Mouse (Mus musculus): ENCODE results near the gene Arhgap40.
A peak's percentile ranks its signal among the peaks of the same experiment; 100 is the strongest.

Gene Arhgap40

DNA sequence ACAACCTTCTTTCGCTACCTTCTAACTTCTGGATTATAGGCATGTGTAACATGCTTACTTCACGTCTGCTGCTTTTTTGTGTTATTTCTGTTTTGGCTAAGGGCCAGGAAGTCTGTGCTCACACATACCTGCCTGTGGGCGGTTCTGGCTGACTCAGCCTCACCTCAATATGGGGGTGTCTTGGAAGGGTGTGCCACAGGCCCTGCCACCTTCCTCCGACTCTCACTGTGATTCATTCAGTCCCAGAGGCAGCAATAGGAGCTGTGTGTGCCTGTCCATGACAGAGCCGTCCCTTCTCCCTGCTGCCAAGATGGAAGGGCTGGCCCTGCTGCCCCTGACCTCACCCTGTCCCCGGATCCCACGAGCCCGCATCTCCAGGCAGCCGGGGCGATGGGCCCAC lies at the start of gene Arhgap40:
Arhgap40 (plus strand) TSS at position 269 of the 400 bp plus-strand sequence.
- peak; percentile 54 for DNase-seq (ENCODE audit: low read depth, low spot score)

- DNase-seq (ENCODE audit: low read depth, low spot score) = peak; percentile 66
These were observed 38.4 kb upstream of the Arhgap40 start for GRCm38 (mm10) chr2:158474159-158474558.

- DNase-seq (ENCODE audit: low read depth, low spot score) = no peak
These were observed 35.0 kb upstream of the Arhgap40 start for GRCm38 (mm10) chr2:158477640-158478039.

DNA sequence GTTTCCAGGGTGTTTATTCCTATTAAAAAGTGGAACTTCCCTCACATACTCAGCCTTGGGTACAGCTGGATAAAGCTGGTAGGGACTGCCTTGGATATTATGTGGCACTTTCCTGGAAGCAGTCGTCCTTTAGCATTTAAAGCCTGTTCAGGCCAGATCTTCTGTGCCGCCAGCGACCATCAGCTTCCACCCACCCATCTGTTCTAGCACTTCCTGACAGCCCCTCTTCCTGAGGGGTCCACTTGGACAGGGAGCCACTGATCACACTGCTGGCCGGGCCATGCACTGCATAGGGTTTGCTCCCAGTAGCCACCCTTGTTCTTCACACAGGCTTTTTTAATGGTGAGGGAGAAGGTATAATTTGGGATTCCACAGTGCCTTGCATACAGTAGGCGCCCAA lies 14.1 kb upstream of the Arhgap40 start:
- DNase-seq (ENCODE audit: low read depth, low spot score) = no peak

DNA sequence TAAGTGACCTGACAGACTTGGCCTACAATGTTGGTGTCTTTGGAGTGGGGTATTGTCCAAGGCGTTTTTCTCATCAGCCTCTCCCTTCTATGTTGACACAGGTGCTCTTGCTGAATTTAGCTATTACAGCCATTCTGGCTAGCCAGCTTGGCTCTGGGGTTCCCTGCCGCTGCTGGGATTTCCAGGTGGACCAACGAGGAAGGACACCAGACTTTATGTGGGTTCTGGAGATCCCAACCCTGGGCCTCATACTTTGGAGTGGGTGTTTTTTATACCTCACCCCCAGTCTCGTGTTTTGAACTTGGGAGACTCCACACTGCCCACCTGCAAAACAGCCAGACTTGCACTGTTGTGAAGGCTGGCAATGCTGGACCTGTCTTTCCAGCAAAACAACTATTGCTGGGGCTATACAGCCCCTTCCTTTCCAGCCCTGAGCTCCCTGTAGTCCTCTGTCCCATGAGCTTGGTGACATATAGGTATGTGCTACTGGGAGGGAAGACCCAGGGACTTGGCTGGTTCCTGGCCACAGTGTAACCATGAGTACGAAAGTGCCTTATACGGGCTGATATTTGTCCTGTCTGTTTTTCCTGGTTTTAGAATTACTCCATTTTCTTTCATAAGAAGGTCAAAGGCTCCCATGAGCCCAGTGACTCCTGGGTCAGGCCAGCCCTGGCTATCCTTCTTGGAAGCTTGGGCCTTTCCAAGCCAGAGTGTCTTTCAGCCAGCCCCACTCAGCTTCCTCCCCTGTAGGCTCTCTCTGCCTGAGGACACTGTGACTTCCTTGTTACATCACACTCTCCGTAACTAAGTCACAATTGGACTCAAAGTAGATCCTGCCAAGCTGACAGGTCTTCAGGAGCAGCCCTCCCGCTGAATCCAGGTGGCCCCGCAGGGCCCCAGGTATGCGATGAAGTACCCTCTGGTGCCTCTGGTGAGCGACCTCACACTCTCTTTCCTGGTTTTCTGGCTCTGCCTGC lies 10.5 kb upstream of the Arhgap40 start, which contains the start of gene Adig:
Adig (plus strand) TSS at position 777 of the 977 bp plus-strand sequence.
- DNase-seq (ENCODE audit: low read depth, low spot score) = no peak

DNA sequence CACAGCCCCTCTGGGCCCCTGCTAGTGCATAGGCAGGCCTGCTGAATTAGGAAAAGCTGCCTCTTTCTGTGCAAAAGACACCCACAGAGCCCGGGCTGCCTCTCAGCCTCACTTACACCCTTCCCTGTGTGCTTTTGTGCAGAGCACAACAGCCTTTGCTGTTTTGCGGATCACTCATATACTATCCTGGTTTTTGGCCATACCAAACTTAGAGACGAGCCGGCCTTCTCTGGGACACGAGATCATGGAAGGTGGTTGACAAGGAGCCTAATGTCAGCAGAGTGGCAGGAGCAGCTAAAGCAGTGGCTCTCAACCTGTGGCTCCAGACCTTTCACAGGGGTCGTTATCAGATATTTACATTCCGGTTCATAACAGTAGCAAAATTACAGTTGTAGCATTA lies 9.4 kb upstream of the Arhgap40 start:
- DNase-seq (ENCODE audit: low read depth, low spot score) = no peak

- DNase-seq (ENCODE audit: low read depth, low spot score) = no peak
These were observed 8.9 kb upstream of the Arhgap40 start for GRCm38 (mm10) chr2:158503671-158504070.

DNA sequence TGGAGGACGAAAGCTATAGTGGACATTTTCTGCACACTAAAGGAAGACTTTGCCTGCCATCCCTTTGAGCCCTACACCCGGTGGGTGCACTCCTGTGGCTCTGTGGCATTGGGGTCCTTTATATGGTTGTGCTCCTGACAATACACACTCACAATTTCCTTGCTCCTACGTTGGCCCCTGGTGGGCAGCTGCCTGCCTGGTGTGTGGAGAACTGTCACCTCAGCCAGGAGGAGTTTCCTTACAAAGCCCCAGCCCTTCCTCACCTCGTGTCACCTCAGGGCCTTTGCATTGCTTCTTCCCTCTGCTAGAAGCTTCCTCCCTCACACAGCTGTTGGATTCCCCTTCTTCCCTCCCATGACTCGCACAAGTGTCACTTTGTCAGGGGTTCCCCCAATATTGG lies 6.1 kb upstream of the Arhgap40 start:
- DNase-seq (ENCODE audit: low read depth, low spot score) = no peak

- DNase-seq (ENCODE audit: low read depth, low spot score) = no peak
These were observed 5.5 kb upstream of the Arhgap40 start for GRCm38 (mm10) chr2:158507046-158507445.

DNA sequence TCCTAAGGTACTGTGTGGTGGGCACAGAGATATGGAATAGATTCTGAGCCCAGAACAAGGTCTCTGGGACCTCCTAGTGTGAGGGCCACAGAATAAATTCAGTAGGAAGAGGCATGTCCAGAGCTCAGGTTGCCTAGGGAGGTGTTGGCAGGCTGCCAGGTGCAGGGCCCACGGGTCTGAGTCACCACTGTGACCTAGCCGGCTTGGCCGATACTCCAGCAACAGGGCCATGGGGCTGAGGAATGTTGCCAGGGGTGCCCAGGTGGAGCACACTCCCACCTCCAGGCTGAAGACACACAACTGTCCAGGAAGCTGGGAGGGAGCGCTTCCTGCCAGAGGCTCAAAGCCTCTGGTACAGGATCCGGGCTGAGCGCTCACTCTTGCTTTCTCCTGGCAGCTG lies 1.9 kb upstream of the Arhgap40 start:
- no peak for DNase-seq (ENCODE audit: low read depth, low spot score)

DNA sequence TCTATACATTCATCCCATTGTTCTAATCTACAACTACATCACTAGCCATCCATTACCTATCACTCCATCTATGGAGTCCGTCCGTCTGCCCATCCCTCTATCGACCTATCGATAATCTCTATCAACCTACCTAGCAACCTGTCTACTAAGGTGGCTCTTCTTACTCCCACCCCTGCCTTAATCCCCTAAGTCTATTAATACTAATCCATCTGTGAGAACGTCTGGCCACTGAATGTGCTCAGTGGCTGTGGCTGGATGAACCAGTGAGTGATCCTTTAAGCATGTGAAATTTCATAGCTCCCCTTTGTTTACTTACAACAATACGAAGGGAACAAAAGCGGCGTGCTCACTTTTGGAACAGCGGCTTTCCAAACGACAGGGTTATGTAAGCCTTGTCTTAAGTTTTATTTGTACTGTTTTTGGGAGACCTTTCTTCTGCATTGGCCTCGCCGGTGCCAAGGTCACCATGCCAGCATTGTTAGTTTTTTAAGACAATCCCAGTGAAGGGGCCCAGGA lies 1.3 kb downstream of the Arhgap40 start:
- DNase-seq (ENCODE audit: low read depth, low spot score) = no peak

DNA sequence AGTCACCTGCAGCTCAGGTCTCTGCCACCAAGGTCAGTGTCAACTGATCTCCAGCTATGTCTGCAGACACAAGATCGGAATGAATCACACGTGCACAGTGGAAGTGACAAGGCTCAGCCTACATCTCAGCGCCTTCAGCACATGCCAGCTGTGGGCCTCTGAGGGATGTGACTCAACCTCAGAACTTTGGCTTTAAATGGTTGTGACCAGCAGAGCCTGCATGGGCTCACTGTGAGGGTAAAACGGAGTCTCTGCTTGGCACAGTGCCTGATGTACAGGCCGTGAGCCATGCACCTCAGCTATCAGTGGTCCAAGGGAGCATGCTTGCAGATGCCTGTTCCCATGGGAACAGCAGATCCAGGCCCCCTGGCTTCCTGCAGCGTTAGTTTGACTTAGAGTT lies 6.0 kb downstream of the Arhgap40 start:
- DNase-seq (ENCODE audit: low read depth, low spot score) = peak; percentile 43

DNA sequence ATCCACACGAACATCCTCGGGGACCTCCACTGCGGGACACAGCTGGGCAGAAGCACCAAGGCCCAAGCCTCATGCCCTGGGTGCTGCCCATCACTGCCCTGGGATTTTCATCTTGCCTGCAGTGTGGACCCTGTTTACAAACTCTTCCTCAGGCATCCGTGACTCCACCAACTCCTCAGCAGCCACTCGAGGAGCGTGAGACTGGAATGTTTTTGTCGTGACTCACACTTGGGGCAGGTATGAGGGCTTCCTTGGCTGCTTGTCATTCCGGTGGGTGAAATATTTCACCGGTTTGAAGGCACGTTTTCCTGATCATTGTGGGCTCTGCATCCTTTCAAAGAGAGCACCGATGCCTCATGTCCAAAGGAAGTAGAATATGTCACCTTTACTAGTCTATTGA lies 6.5 kb downstream of the Arhgap40 start:
- DNase-seq (ENCODE audit: low read depth, low spot score) = no peak

DNA sequence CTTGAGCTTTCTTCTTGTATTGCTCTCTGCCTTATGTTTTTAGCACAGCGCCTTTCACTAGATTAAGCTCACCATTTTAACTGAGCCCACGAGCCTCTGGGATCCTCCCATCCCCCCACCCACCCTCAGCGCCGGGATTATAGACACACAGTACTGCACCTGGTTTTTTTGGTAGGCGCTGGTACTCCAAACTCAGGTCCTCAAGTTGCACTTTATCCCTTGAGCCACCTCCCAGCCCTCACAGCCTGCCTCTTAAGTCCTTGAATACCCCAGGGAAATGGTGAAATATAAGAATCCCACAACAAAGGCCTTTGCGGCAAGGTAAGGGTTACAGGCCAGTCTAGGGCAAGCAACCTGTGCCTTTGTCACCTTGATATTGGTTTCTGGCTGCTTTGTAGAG lies 7.2 kb downstream of the Arhgap40 start:
- DNase-seq (ENCODE audit: low read depth, low spot score) = no peak

DNA sequence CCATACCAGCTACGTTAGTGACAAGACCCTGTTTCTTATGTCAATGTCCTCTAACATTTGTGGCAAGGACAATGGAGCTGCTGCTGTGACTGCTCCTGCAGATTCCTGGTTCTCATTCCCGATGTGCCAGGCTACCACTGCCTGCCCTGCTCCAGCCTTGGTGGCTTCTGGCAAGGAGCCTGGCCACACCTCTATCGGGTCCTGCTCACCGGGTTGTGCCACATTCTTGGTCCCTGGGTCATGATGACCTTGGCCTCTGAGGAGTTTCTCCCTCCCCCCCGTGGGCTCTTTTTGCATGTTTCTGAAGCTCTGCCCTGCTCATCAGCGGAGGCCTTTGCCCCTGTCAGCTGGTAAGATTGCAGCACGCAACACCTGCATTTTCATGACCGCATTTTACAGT lies 10.5 kb downstream of the Arhgap40 start:
- DNase-seq (ENCODE audit: low read depth, low spot score) = no peak

DNA sequence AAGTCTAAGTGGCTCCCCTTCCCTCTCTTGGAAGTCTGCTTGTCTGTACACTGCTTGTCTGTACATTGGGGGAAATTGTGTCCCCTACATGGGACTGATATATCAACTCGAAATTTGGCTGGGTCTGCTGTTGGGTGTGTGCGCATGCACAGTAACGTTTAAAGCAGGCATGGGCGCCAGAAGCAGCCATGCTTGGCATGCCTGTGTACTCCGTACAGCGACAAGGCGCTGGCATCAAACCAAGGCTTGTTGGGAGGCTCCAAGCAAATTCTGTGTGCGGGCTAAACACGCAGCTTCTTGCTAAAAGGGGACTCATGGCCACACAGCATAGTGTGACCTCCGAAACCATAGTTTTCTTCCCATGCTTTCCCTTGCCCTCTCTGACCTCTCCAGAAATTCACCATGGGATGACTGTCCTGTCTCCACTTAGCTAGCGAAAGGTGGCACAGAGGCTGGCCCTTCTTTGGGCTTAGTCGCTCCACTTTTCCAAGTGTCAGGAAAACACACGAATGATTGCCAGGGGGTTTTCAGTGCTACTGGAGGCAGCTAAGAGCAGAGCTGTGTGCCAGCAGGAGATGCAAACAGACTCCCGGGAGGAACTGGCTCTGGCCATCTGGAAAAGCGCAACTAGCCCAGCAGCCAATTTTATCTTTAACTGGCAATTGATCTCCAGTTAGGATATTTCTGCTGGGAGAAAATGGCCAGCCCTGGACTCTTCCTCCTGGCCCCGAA lies 11.7 kb downstream of the Arhgap40 start:
- peak; percentile 28 for DNase-seq (ENCODE audit: low read depth, low spot score)

GRCm38 (mm10) chr2:158534090-158534489 lies 21.5 kb downstream of the Arhgap40 start:
- DNase-seq (ENCODE audit: low read depth, low spot score) = peak; percentile 81

DNA sequence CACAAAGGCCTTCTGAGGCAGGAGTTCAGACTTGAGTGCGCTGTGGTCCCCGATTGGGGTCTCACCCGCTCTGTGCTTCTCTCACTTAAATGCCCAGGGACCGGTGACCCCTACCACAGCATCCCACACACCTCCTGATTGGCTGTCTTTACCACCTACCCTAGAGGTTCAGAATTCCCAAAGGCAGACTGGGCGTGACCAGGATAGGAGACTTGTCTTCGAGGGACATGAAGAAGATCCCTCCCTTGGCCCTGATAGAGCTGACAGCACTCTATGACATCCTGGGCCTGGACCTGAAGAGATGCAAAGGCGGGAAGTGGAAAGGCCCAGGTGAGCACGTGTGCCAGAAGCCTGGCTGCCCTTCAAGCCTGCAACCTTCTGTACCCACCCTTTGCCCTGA lies 22.0 kb downstream of the Arhgap40 start:
- DNase-seq (ENCODE audit: low read depth, low spot score) = no peak

- DNase-seq (ENCODE audit: low read depth, low spot score) = peak; percentile 52
These were observed 27.1 kb downstream of the Arhgap40 start for GRCm38 (mm10) chr2:158539433-158540305.

DNA sequence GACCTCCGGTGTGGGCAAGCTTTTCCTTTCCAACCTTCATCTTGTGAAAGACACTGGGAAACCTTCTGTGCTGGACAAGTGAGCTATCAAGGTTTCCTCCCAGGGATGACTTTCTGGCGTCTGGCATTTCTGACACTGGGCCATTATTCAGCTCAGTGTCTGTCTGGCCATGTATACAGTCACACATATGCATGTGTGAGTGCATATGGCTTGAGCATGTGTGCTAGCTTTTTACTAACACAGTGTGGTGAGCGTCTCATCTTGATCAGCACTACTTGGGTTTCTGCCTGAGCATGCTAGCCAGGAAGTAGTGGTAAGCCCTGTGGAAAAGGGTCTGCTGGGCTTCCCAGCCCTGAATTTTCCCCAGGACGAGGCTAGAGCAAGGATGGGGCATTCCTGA lies 28.7 kb downstream of the Arhgap40 start:
- DNase-seq (ENCODE audit: low read depth, low spot score) = no peak

GRCm38 (mm10) chr2:158545266-158545665 lies 32.7 kb downstream of the Arhgap40 start:
- no peak for DNase-seq (ENCODE audit: low read depth, low spot score)
